Mouse (Mus musculus) E14TG2a.4 (cell line): Measurements from ENCODE around the gene Lman2.
A peak's percentile ranks its signal among the peaks of the same experiment; 100 is the strongest.

Experiments
- H3K27me3 ChIP-seq: 2 replicates; pipeline ENCODE4 v1.6.1; 2014; ENCODE audit warnings: low read length, control low read depth; ENCODE audit not compliant: insufficient read depth
- H3K36me3 ChIP-seq: 2 replicates; pipeline ENCODE4 v1.6.1; 2014; ENCODE audit warnings: low read length, control low read depth; ENCODE audit not compliant: insufficient read depth
- H3K4me1 ChIP-seq: replicated peaks from 2 replicates; pipeline ENCODE4 v1.6.1; 2014; ENCODE audit warnings: low read depth, low read length, control low read depth
- H3K4me3 ChIP-seq: replicated peaks from 2 replicates; pipeline ENCODE4 v1.5.1; 2014; ENCODE audit warnings: mild to moderate bottlenecking, low read length
- H3K9me3 ChIP-seq: 2 replicates; pipeline ENCODE4 v1.6.1; 2014; ENCODE audit warnings: low read length, control low read depth
- CTCF ChIP-seq: conservative IDR thresholded peaks from 2 replicates; pipeline ENCODE4 v1.5.1; 2014; ENCODE audit warnings: low read length
- NANOG ChIP-seq: IDR thresholded peaks from 2 replicates; pipeline ENCODE4 v1.6.1; 2014; ENCODE audit warnings: borderline replicate concordance, low read length, mixed read lengths
- POU5F1 ChIP-seq: IDR thresholded peaks from 2 replicates; pipeline ENCODE4 v1.6.1; 2014; ENCODE audit warnings: low read length, borderline replicate concordance

Lman2 gene

DNA sequence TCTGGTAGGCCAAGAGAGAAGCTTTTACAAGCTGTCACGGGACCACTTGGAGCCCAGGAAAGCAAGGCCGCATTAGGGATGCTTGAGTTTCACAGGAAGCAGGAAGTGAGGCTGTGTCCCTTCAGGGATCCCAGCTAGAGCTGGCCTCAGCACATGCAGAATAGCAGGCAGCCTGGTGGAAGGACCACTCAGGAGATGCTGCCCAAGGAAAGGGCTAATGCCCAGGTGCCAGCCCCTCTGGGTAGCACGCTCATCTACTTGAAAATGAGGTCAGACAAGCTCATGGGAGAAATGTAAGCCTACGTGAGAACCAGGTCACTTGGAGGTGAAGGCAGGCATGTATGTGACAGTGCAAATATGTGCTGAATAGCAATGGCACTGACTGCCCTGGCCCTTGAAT lies 35.4 kb downstream of the Lman2 start:
- H3K9me3 ChIP-seq = no peaks in the 10 kb centered on the region
- no peak for TF ChIP-seq NANOG
- TF ChIP-seq POU5F1 = no peak
- TF ChIP-seq CTCF = no peak
- H3K4me1 ChIP-seq = peaks cover 83% of the 10 kb centered on the region
- H3K36me3 ChIP-seq = peaks cover 53% of the 10 kb centered on the region
- 0 out of 2 replicates have a peak overlapping the region, but pooled peaks have one; percentile 21 for H3K4me3 ChIP-seq
- no peaks in the 10 kb centered on the region for H3K27me3 ChIP-seq

DNA sequence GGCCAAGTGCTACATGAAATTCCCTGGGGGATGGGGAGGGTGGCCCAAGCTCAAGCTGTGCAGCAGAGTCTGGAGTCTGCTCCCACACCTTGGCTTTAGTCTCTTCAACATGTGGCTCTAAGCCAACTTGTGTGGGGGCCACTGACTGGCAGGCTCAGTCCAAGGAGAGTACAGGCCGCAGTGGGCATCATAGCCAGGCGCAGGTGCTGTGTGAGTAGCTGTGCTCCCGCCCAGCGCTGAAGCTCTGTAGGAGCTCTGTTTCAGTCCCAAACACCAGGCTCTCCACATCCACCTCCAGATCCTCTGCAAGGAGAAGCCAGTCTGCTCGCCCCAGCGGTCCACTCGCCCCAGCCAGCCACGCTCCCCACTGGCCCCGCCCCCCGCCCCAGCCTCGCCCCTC lies 37.0 kb downstream of the Lman2 start:
- Histone ChIP-seq H3K36me3 (peaks cover 58% of the 10 kb centered on the region), H3K9me3 (no peaks in the 10 kb centered on the region), H3K27me3 (no peaks in the 10 kb centered on the region), H3K4me1 (peaks cover 76% of the 10 kb centered on the region), H3K4me3 (peak overlapping the region; percentile 35)
- no peak for TF ChIP-seq POU5F1
- TF ChIP-seq NANOG = no peak
- no peak for TF ChIP-seq CTCF

DNA sequence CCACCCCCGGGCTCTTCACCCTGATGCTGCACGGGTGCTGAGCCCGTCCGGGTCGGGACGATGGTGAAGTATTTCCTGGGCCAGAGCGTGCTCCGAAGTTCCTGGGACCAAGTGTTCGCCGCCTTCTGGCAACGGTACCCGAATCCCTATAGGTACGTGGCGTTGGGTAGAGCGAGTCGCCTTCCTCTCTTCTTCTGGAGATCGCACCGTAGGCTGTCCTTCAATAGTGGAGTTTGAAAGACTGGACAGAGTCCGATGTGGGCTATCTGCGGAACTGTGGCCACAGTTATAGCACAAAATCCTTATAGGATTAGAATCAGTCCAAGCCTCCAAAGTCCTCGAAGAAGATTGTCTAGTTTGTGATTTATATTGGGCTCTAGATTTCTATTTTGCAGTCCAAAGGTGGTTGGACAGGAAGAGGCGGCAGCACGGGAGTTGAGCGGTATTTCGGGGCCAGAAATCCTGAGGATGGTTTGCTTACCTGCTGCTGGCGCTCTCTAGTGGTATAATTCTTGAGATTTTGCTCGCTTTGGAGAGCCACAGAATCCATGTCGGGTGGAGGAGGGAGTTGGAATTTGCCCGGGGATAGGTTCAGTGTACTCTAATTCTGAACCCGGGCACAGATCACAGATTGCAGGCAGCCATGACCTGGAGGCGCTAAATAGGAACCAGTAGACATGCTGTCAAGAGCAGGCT lies 40.3 kb downstream of the Lman2 start:
- Histone ChIP-seq H3K36me3 (peaks cover 81% of the 10 kb centered on the region), H3K4me3 (peak overlapping the region; percentile 94), H3K9me3 (no peaks in the 10 kb centered on the region), H3K4me1 (peaks cover 71% of the 10 kb centered on the region), H3K27me3 (no peaks in the 10 kb centered on the region)
- TF ChIP-seq CTCF = 0 out of 2 replicates have a peak, but pooled peaks have one; percentile 4
- TF ChIP-seq NANOG = no peak

- Histone ChIP-seq H3K4me3 (peak within 1 kb of the TSS; percentile 94), H3K4me1 (peaks cover 69% of the 10 kb centered on the region), H3K36me3 (peaks cover 83% of the 10 kb centered on the region), H3K27me3 (no peaks in the 10 kb centered on the region), H3K9me3 (no peaks in the 10 kb centered on the region)
- TF ChIP-seq NANOG = no peak
- no peak for TF ChIP-seq CTCF
- TF ChIP-seq POU5F1 = no peak
Observed at GRCm38 (mm10) chr13:55321434-55322129, 41.0 kb downstream of the Lman2 start, which contains the start of gene Rab24. TSS of gene Rab24 (minus strand) at chr13:55321946.

DNA sequence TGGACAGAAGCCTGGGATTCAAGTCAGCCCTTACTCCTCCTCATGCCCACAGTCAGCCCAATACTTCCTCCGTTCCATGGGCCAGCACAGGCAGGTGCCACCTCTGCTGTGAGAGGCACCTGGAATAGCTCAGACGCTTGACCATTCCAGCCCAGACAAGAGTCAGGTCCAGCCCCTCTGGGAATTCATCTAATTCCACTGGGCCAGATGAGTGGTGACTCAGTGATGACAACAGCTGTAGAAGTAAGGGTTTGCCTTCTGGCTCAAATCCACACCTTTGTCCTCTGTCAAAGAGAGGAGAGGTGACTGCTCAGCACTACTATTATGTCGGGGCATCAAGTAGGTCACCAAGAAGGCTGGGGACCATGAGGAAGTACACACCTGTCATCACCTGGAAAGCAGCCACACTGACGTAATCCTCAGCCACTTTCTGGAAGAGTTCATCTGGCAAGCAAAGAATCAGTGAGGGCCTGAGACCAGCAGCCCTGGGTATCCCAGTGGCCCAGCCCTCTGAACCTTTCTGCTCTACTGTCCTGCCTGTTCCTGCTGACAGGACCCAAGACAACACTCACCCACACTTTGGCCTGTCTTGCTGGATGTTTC lies 42.6 kb downstream of the Lman2 start, which contains the start of gene Prelid1:
Gene Prelid1 (plus strand): TSS at position 570 of the 603 bp plus-strand sequence.
- Histone ChIP-seq H3K27me3 (no peaks in the 10 kb centered on the region), H3K4me1 (peaks cover 69% of the 10 kb centered on the region), H3K4me3 (peak within 1 kb of the TSS; percentile 94), H3K9me3 (no peaks in the 10 kb centered on the region), H3K36me3 (peaks cover 86% of the 10 kb centered on the region)
- TF ChIP-seq POU5F1 (no peak), CTCF (no peak)

- H3K4me3 ChIP-seq = no peak overlapping the region
- no peaks in the 10 kb centered on the region for H3K9me3 ChIP-seq
- H3K27me3 ChIP-seq = no peaks in the 10 kb centered on the region
- H3K36me3 ChIP-seq = peaks cover 88% of the 10 kb centered on the region
- TF ChIP-seq POU5F1 = no peak
- TF ChIP-seq CTCF = no peak
- no peak for TF ChIP-seq NANOG
- H3K4me1 ChIP-seq = peaks cover 67% of the 10 kb centered on the region
Observed at GRCm38 (mm10) chr13:55318351-55318750, 44.2 kb downstream of the Lman2 start.

DNA sequence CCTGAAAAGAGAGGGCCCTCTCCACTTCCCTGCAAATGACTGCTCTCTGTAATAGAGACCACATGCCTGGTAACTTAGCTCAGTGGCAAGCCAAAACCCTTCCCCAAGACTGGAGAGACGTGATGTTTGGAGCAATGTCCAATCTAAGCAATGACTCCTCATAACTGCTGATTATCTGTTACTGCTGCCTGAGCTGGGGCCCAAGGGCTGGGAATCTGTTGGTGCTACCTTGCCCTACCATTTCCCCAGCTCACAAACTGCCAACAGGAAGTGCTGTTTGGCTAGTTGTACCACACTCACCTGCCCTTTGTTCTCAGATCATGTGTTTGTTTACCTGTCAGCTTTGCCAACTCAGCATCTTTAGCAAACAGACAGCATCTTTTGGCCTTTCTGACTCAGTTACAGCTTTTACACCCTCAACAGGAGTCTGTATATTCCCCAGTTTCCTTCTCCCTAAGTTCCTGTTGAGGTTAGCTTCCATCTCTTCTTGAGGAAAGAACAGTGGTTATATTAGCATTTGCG lies 47.6 kb downstream of the Lman2 start:
- Histone ChIP-seq H3K4me1 (peaks cover 59% of the 10 kb centered on the region), H3K36me3 (peaks cover 100% of the 10 kb centered on the region), H3K27me3 (no peaks in the 10 kb centered on the region), H3K9me3 (no peaks in the 10 kb centered on the region), H3K4me3 (no peak overlapping the region)
- TF ChIP-seq CTCF (no peak), NANOG (no peak), POU5F1 (no peak)

DNA sequence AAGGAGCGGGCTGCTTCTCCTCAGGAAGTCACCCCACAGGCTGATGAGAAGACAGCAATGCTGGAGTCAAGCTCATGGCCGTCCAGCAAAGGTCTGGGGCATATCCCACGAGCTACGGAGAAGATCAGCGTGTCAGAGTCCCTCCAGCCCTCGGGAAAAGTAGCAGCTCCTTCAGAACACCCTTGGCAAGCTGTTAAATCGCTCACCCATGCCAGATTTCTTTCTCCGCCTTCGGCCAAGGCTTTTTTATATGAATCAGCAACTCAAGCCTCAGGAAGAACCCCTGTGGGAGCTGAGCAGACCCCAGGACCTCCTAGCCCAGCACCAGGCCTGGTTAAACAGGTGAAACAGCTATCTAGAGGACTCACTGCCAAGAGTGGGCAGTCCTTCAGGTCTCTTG lies 49.5 kb downstream of the Lman2 start:
- no peak for TF ChIP-seq NANOG
- no peak for TF ChIP-seq POU5F1
- TF ChIP-seq CTCF = no peak
- no peak overlapping the region for H3K4me3 ChIP-seq
- peaks cover 99% of the 10 kb centered on the region for H3K36me3 ChIP-seq
- H3K4me1 ChIP-seq = peaks cover 56% of the 10 kb centered on the region
- no peaks in the 10 kb centered on the region for H3K27me3 ChIP-seq
- H3K9me3 ChIP-seq = no peaks in the 10 kb centered on the region
